Mouse (Mus musculus): ENCODE measurements at regions not wholly inside any gene's neighbourhood (a gene's known extent, or its start where the extent isn't known, plus 50 kb on each side); places are given as distances from the start of the nearest gene placed in this dataset.

DNA sequence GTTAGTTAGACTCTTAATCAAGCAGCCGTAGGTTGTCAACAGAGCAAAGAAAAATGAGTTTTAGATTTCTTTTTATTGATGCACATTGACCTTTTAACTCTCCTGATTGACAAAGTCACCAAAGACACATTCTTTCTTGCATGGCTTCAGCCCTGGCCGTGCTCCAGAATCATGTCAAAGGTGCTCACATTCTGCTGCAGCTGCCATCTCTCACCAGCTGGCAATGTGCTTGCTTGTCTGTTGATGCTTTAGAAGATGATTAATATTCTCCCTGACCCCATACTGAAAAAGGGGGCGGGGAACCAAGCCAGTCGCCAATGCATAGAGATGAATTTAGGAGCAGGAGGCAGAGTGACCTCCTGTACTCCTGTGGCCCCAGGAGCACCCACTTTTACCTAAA is 510.1 kb downstream of the Hace1 start:
- TF ChIP-seq CTCF (IDR thresholded peaks at IDR 0.05; ENCODE audit: extremely low read depth, insufficient read depth, low read length) = no peak
- no peak for TF ChIP-seq POLR2A (IDR thresholded peaks at IDR 0.05; ENCODE audit: extremely low read depth, insufficient read depth, low read length)
